Mouse (Mus musculus) small intestine, adult 2 months (tissue): ENCODE results near the gene Plxnc1. TPM values are rescaled to one million over a fixed set of nuclear protein-coding genes. Genes with fewer than 3 reads are reported as not detected.

Experiments
- H3K27ac ChIP-seq: fragments of 200-500 bp; 2 replicates; pipeline ENCODE4 v1.5.1; 2012; ENCODE audit warnings: low read depth, low read length, control low read depth, inconsistent platforms; ENCODE audit not compliant: insufficient read depth
- H3K27me3 ChIP-seq: fragments of 200-500 bp; 2 replicates; pipeline ENCODE4 v1.6.1; 2012; ENCODE audit warnings: mild to moderate bottlenecking, moderate library complexity, low read length, inconsistent platforms; ENCODE audit not compliant: control insufficient read depth, insufficient read depth
- H3K36me3 ChIP-seq: fragments of 200-500 bp; 2 replicates; pipeline ENCODE4 v1.6.1; 2012; ENCODE audit warnings: mild to moderate bottlenecking, low read length, control low read depth, inconsistent platforms; ENCODE audit not compliant: control insufficient read depth, insufficient read depth
- H3K4me1 ChIP-seq: fragments of 200-500 bp; 2 replicates; pipeline ENCODE4 v1.6.1; 2012; ENCODE audit warnings: low read length, inconsistent platforms, mixed read lengths; ENCODE audit not compliant: control insufficient read depth, insufficient read depth, insufficient read length
- H3K4me3 ChIP-seq: fragments of 200-500 bp; 2 replicates; pipeline ENCODE4 v1.5.1; 2012; ENCODE audit warnings: low read depth, mild to moderate bottlenecking, control low read depth, inconsistent platforms, low read length, moderate library complexity
- CTCF ChIP-seq: fragments of 200-500 bp; IDR thresholded peaks from 2 replicates; pipeline ENCODE4 v1.5.1; 2012; ENCODE audit warnings: low read depth, mild to moderate bottlenecking, control low read depth, inconsistent platforms, low read length, moderate library complexity, mixed read lengths; ENCODE audit not compliant: insufficient replicate concordance, insufficient read length; ENCODE audit errors: extremely low read depth
- POLR2A ChIP-seq: fragments of 200-500 bp; IDR thresholded peaks from 2 replicates; pipeline ENCODE4 v1.6.1; 2012; ENCODE audit warnings: low read depth, mild to moderate bottlenecking, control low read depth, inconsistent platforms, low read length, moderate library complexity
- WGBS: fragments of 180-500 bp; shearing (Covaris S2); methylation state at CpG from one replicate; pipeline ENCODE4 v1.1.7; 2018; 5-methylcytosine and 5-hydroxymethylcytosine counted together
- polyA plus RNA-seq: library from polyadenylated mRNA; depleted of rRNA; stranded (reverse); fragments of >200 nt; gene quantifications from 2 replicates; pipeline ENCODE4 v1.2.3, GENCODE M21; 2012

The Plxnc1 gene
- polyA plus RNA-seq, 1 experiment = 0.82 TPM

DNA sequence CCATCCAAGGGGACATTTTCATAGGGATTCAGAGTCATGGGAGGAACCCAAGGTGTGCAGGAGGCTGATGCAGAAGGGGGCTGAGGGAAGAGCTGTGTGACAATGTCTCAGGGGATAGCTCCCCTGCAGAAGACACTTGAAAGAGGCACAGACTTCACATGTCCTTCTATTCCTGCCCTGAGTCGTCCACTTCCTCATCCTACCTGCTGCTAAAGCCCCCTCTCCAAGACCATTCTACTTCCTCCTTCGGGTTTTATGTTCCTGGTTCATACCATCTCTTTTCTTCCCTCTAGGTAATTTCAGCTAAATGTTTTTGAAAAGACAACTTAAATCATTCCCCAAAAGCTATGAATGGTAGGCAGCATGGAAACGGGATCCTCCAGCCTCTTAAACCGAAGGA, 16.5 kb downstream of the Plxnc1 start:
- H3K4me1 ChIP-seq = no peaks in the 10 kb centered on the region
- H3K36me3 ChIP-seq = no peaks in the 10 kb centered on the region
- H3K4me3 ChIP-seq = no peak overlapping the region
- 87% methylated on average over 4 of the region's 4 CpGs for WGBS
- no peaks in the 10 kb centered on the region for H3K27me3 ChIP-seq
- no peak overlapping the region for H3K27ac ChIP-seq
- TF ChIP-seq POLR2A (no peak), CTCF (no peak)

DNA sequence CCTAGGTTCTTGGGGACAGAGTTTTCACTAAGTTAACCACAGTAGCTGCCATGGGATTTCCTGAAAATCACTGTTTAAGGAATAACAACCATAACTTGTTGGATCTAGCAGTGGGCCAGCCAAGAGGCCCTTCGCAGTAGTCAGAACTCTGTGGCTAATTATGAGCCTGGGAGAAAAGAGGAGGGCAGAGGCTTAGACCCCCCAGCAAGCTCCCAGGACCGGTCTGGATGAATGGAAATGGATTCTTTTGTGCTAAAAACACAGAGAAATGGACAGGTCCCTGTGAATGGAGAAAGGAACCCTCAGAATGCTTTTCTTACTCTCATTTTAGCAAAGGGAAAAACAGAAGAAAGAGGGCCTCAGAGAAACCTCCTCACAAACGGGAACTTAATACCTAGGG, 18.3 kb downstream of the Plxnc1 start:
- no peaks in the 10 kb centered on the region for H3K27me3 ChIP-seq
- no peak for TF ChIP-seq CTCF
- TF ChIP-seq POLR2A = no peak
- no peak overlapping the region for H3K27ac ChIP-seq
- no peak overlapping the region for H3K4me3 ChIP-seq
- H3K4me1 ChIP-seq = no peaks in the 10 kb centered on the region
- 89% methylated on average over 3 of the region's 3 CpGs for WGBS
- no peaks in the 10 kb centered on the region for H3K36me3 ChIP-seq

DNA sequence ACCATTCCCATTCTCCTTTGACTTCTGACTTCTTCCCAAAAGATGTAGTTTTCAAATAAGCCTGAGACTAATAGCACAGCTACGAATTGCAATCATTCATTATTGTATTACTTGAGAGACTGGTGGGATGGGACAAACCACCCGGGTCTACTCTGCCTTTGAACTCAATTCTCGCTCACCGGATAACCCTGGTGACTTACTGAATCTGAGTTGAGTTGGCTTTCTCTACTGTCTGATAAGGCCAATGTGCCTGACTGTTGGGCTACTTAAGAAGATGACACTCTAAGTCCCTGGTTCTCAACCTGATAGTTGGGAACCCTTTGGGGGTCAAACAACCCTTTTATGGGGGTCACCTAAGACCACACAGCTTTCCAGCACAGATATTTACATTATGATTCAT, 19.8 kb downstream of the Plxnc1 start:
- H3K27me3 ChIP-seq = no peaks in the 10 kb centered on the region
- H3K4me1 ChIP-seq = no peaks in the 10 kb centered on the region
- H3K4me3 ChIP-seq = no peak overlapping the region
- no peak overlapping the region for H3K27ac ChIP-seq
- no peak for TF ChIP-seq POLR2A
- H3K36me3 ChIP-seq = no peaks in the 10 kb centered on the region
- 86% methylated on average over 4 of the region's 4 CpGs for WGBS

DNA sequence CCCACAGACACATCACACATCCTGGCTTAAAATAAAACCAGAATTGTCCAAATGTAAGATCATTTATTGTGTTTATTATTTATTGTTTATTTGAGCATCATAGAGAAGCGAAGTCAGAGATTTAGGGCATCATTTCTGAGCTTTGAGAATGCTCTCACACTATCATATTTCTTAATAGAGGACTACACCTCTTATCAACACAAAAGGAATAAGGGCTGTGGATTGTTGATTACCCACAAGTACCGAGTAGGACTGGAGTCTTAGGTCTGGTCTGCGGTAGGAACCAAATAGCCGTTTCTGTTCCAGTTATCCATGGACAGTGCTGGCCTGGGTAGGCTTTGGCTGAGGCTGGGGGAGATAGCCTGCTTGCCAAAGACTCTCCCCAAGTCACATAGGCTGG, 20.2 kb downstream of the Plxnc1 start:
- TF ChIP-seq CTCF = no peak
- no peak for TF ChIP-seq POLR2A
- 59% methylated on average over 4 of the region's 4 CpGs for WGBS
- no peaks in the 10 kb centered on the region for H3K36me3 ChIP-seq
- H3K4me1 ChIP-seq = no peaks in the 10 kb centered on the region
- H3K4me3 ChIP-seq = no peak overlapping the region
- no peaks in the 10 kb centered on the region for H3K27me3 ChIP-seq
- no peak overlapping the region for H3K27ac ChIP-seq

DNA sequence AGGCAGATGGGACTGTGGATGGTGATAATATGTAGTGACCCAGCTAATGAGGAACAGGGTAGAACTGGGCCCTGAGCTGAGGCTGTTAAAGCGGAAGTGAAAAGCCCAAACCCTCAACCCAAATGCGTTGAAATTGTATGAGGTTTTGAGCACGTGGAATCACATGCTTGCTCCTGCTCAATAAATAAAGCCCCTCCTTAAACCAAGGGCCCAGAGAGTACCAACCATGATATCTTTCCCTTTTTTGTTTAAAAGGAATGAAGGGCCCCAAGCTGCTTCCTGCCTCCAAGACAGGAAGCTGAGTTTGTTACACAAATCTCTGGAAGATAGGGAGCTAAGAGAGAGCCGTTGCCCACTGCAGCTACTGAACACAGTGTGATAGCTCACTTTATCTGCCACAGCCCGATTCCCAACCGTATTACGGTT, 21.3 kb downstream of the Plxnc1 start:
- Histone ChIP-seq H3K27ac (no peak overlapping the region), H3K4me3 (no peak overlapping the region), H3K4me1 (no peaks in the 10 kb centered on the region), H3K36me3 (no peaks in the 10 kb centered on the region), H3K27me3 (no peaks in the 10 kb centered on the region)
- 55% methylated on average over 7 of the region's 7 CpGs for WGBS
- TF ChIP-seq CTCF = no peak

DNA sequence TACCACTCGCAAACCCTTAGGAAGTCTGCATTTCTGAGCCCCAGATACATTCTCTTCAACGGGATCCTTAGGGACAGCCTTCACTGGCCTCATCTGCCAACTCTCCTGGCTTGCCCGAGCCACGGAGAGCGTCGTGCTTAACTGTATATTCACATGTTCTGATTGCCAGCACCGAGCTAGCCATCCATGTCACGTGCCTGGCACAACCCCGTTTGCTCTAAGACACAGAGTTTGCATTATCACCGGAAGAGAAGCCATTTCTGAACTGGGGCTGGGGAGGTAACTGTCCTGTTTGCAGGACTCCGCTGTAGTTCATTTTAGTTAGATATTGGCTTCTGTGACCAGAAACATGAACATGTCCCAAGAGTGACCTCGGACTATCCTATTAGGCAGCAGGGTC, 21.8 kb downstream of the Plxnc1 start:
- H3K4me3 ChIP-seq = no peak overlapping the region
- H3K36me3 ChIP-seq = no peaks in the 10 kb centered on the region
- WGBS = 88% methylated on average over 12 of the region's 12 CpGs
- H3K4me1 ChIP-seq = no peaks in the 10 kb centered on the region
- TF ChIP-seq CTCF = no peak
- TF ChIP-seq POLR2A = no peak
- no peaks in the 10 kb centered on the region for H3K27me3 ChIP-seq
- no peak overlapping the region for H3K27ac ChIP-seq

DNA sequence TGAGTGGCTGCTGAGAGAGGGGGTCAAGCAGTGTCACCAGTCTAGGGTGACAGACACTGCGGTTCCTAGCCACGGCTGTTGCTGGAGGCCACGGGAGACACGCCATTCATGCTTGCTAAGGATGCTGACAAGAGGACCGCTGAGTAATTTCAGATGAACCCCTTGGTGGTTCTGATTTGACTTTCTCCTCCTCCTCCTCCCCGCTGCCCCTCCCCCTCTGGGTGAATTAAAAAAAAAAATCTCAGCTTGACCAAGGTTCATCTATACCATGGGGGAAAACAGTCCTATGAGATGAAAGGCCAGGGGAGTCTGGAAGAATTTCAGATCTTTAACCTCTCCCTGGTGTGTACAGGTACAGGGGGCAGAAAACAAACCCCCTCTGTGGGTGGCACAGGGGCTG, 22.9 kb downstream of the Plxnc1 start:
- H3K27me3 ChIP-seq = no peaks in the 10 kb centered on the region
- no peaks in the 10 kb centered on the region for H3K36me3 ChIP-seq
- WGBS = 89% methylated on average over 6 of the region's 6 CpGs
- TF ChIP-seq POLR2A = no peak
- TF ChIP-seq CTCF = no peak
- H3K27ac ChIP-seq = no peak overlapping the region
- H3K4me1 ChIP-seq = no peaks in the 10 kb centered on the region
- H3K4me3 ChIP-seq = no peak overlapping the region

DNA sequence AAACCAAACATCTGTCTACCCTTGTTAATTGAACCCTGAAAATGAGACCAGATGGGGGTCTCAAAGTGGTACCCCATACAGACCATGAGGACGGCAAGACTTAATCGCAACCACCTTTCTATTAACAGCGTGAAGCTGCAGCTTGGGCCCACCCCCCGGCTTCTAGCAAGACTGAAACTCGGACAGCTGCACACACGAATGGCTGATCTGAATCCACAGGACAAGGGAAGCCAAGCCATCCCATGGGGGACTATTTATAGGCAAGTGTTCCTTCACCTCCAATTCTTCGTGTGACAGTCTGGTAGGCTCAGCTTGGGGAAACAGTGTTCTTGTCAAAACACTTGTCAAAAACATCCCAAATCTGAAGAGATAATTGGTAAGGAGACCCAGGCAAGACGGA, 24.1 kb downstream of the Plxnc1 start:
- Histone ChIP-seq H3K4me1 (peaks cover 2% of the 10 kb centered on the region; the same call in 1 of the 2 replicates), H3K4me3 (no peak overlapping the region), H3K27me3 (no peaks in the 10 kb centered on the region), H3K36me3 (no peaks in the 10 kb centered on the region), H3K27ac (no peak overlapping the region)
- no peak for TF ChIP-seq POLR2A
- no peak for TF ChIP-seq CTCF
- 86% methylated on average over 8 of the region's 8 CpGs for WGBS
